Mouse (Mus musculus) splenic B cell, adult 2 months (primary cell): Measurements from ENCODE around the gene Rnf38.

Source experiments
- DNase-seq: peaks from one replicate; pipeline ENCODE4 v3.0.0-alpha.2; 2011; ENCODE audit warnings: low read depth, low spot score
- H3K27me3 ChIP-seq: 2 replicates; pipeline ENCODE4 v1.6.1; 2012; ENCODE audit warnings: mild to moderate bottlenecking, low read length, moderate library complexity, mixed read lengths; ENCODE audit not compliant: control insufficient read depth, poor library complexity, insufficient read depth, severe bottlenecking
- H3K36me3 ChIP-seq: 2 replicates; pipeline ENCODE4 v1.6.1; 2012; ENCODE audit warnings: mild to moderate bottlenecking, low read length, moderate library complexity, mixed read lengths; ENCODE audit not compliant: control insufficient read depth, poor library complexity, insufficient read depth, severe bottlenecking

Rnf38 gene

DNA sequence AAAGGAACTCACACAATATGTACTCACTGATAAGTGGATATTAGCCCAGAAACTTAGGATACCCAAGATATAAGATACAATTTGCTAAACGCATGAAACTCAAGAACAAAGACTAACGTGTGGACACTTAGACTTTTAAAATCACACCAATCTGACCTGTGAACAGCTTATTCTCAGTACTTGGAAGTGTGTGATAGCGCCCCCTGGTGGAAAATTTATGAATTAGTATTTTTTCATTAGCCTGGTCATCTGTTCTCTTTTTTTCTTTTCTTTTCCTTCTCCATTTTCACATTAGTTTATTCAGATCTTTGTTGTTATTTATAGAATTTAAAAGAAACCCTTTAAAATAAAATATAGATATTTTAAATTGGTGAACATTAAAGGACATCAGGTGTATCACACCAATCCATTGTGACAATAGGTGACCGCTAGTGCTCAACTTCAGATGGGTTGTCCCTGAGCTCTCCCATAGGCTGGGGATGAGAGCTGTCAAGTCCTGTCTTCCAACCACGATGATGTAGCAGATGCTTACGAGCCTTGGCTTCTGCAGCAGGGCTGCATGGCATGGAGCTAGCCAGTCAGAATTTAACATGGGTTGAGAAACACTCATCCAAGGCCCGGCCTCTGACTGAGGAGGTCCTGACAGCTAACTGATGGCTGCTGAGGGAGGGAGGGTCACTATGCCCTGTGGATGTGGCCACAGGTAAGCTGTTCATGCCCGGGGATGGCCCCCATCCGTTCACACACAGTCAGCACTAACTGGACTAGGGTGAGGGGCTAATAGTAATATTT, 114.0 kb downstream of the Rnf38 start:
- no peaks in the 10 kb centered on the region for H3K27me3 ChIP-seq
- DNase-seq = peak; percentile 83
- no peaks in the 10 kb centered on the region for H3K36me3 ChIP-seq

DNA sequence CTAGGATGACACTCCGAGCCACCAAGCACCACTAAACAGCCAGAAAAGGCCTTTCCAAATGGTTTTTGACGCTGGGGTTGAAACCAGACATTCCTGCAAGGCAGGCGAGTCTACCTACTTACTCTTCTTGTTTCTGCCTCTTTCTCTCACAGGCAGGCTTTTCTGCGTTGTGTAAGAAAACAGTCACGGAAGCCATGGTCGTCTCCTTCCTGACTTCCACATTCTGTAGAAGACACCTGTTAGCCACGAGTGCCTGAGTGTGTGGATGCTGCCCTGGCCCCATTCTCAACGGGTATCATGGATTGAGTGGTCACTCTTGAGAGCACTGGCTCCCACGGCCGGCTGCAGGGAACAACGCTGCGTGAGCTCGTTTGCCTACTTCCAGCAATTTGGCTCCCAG, 118.5 kb downstream of the Rnf38 start:
- no peaks in the 10 kb centered on the region for H3K36me3 ChIP-seq
- no peaks in the 10 kb centered on the region for H3K27me3 ChIP-seq
- no peak for DNase-seq

DNA sequence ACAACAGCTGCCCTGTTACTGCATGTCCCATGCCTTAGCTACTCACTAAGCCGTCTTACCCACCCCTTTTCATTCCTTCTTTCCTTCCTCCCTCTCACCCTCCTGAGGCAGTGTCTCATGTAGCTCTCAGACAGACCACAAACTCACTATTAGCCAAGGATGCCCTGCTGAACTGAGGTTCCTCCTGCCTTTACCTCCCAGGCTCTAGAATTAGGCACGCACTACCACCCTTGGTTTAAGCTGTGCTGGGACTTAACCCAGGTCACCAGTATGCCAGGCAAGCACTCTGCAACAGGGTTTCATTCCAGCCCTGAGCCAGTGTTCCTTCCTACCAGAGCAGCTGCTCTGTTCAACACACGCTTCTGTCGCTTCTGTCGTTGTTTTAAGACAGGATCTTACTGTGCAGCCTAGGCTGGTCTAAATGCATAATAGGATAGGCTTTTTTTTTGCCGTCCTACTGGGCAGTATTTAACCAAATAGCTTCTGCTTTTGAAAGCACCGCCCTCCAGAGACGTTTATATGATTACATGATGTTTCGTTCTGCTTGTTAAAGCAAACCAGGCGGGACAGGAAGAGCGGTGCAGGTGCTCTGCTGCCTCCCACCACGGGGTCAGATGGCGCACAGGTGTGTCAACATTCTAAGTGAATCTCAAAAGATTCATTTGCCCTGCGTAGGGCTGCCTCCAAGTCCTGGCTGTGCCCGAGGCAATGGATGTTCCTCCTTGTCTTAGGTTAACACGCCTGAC, 120.0 kb downstream of the Rnf38 start:
- peak; percentile 77 for DNase-seq
- Histone ChIP-seq H3K27me3 (no peaks in the 10 kb centered on the region), H3K36me3 (no peaks in the 10 kb centered on the region)

DNA sequence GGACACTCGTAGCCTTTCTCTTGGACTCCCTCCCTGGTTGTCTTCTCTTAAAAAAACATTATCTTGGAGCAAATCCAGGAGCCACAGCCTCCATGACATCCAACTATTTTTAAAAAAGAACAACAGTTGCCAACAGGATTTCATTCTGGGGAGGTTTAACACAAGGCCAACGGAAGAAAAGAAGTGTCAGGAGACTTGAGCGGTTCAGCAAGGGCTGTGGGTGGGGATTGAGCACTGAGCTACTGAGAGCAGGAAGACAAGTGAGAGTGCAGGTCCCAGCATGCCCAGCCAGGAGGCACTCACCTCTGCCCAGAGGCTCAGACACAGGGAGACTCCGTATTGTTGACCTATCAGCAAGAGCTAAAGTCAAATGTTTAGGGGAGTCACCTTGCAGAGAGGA, 120.8 kb downstream of the Rnf38 start:
- DNase-seq = no peak
- H3K27me3 ChIP-seq = no peaks in the 10 kb centered on the region
- H3K36me3 ChIP-seq = no peaks in the 10 kb centered on the region

GRCm38 (mm10) chr4:44110771-44111170, 122.8 kb downstream of the Rnf38 start:
- Histone ChIP-seq H3K36me3 (no peaks in the 10 kb centered on the region), H3K27me3 (no peaks in the 10 kb centered on the region)

GRCm38 (mm10) chr4:44108297-44108696, 125.3 kb downstream of the Rnf38 start:
- Histone ChIP-seq H3K27me3 (no peaks in the 10 kb centered on the region), H3K36me3 (no peaks in the 10 kb centered on the region)
- DNase-seq = no peak

More at GRCm38 (mm10) chr4:44110771-44111170, 122.8 kb downstream of the Rnf38 start:
- no peak for DNase-seq

DNA sequence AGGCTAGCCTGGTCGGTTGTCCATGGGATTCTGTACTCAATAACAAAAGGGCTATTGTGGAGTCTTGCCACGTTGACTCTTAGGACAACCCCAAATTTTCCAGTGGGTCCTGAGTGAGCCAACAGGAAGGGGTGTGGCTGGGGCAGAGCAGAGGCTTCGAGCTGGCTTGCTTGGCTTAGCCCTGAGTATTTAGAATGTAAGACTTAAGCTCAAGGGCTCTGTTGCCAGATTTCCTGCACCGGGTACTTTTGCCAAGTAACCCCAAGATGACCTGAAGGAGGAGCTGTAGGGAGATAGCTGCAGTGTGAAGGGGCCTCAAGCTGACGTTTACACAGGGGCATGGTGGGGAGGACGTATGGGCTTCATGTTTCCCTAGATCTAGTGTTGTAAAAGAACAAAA, 126.2 kb downstream of the Rnf38 start:
- no peaks in the 10 kb centered on the region for H3K27me3 ChIP-seq
- DNase-seq = no peak
- H3K36me3 ChIP-seq = no peaks in the 10 kb centered on the region

DNA sequence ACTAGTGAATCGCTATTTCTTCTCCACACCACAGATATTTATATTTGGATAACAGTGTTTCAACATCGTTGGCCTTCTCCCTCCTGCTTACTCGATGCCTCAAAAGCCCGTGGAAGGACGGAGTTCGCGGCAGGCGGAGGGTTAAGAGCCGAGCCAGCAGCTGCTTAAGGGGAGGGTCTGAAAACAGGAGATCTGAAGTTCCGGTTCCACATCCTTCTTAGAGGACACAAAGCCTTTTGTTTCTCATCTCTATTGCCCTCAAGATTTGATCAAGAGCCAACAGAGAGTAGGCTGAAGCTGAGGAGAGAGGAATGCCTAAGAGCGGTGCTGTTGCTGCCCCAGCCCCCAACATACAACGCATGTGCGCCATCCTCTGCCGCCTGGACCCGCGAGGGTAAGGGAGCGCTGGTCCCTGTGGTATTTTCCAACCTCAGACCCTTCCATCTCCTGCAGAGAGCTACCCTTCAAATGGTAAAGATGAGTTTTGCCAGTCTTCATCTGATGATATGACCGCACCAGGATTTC, 127.2 kb downstream of the Rnf38 start:
- peak; percentile 35 for DNase-seq
- H3K36me3 ChIP-seq = no peaks in the 10 kb centered on the region
- H3K27me3 ChIP-seq = no peaks in the 10 kb centered on the region

GRCm38 (mm10) chr4:44104195-44104917, 129.2 kb downstream of the Rnf38 start:
- no peak for DNase-seq
- no peaks in the 10 kb centered on the region for H3K36me3 ChIP-seq
- H3K27me3 ChIP-seq = no peaks in the 10 kb centered on the region

GRCm38 (mm10) chr4:44103620-44104019, 130.0 kb downstream of the Rnf38 start:
- Histone ChIP-seq H3K36me3 (no peaks in the 10 kb centered on the region), H3K27me3 (no peaks in the 10 kb centered on the region)
- no peak for DNase-seq

GRCm38 (mm10) chr4:44097576-44098335, 135.8 kb downstream of the Rnf38 start:
- DNase-seq = no peak
- H3K36me3 ChIP-seq = no peaks in the 10 kb centered on the region
- H3K27me3 ChIP-seq = no peaks in the 10 kb centered on the region

GRCm38 (mm10) chr4:44094475-44094874, 139.1 kb downstream of the Rnf38 start:
- Histone ChIP-seq H3K36me3 (no peaks in the 10 kb centered on the region), H3K27me3 (no peaks in the 10 kb centered on the region)
- DNase-seq = no peak

GRCm38 (mm10) chr4:44092359-44092758, 141.2 kb downstream of the Rnf38 start:
- H3K36me3 ChIP-seq = no peaks in the 10 kb centered on the region
- DNase-seq = no peak

DNA sequence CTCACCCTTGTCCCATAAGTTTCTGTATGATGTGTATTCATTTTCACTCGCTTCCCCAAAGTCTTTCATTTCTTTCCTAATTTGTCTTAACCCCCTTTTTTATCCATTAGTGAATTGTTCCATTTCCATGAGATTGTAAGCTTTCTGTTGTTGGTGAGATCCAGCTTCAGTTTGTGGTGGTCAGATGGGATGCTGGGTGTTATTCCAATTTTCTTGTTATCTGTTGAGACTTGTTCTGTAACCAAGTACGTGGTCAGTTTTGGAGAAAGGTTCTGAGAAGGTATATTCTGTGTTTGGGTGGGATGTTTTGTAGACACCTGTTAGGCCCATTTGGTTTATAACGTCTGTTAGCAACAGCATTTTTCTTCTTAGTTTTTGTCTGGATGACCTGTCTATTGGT, 148.0 kb downstream of the Rnf38 start:
- DNase-seq = no peak
- no peaks in the 10 kb centered on the region for H3K36me3 ChIP-seq
- no peaks in the 10 kb centered on the region for H3K27me3 ChIP-seq

More at GRCm38 (mm10) chr4:44092359-44092758, 141.2 kb downstream of the Rnf38 start:
- no peaks in the 10 kb centered on the region for H3K27me3 ChIP-seq
